Mouse (Mus musculus): ENCODE data around the gene Hist1h1t.

DNA sequence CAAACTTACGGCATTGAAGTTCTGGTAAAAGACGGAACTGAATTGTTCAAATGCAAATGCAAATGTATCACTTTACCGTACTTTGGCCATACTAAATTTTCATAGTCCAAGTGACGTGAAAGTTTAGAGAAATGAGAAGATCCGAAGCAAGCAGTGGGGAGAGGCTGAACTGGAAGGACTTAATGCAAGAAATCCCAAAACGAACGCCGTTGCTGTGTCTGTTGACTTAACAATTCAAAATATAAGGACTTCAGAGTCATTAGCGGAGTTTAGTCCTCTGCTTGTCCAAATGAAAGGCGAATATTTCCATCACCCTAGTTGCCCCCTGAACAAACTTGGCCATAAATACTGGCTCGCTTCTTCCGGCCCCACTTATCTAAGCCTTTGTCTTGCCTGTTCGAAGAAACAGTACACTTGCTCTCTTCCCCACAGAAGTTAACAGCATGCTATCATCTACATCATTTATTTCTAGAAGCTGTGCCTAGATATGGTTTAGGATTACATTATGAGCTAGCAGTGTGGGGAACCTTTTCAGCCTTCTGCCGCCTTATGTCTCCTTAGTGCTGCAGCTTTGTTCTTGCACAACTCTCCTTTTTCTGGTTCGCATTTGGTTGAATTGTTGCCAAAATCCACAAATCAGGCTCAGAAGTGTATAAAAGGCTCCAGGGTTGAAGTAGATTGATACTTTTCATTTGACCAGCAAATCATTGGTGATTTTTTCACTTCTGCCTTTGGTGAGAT is 10.3 kb upstream of the Hist1h1t start:
- TF ChIP-seq CTCF (IDR thresholded peaks at IDR 0.05; ENCODE audit: control insufficient read depth, insufficient read depth, low read length) = no peak
- TF ChIP-seq POLR2A (IDR thresholded peaks at IDR 0.05; ENCODE audit: borderline replicate concordance, control insufficient read depth, low read depth, low read length) = no peak; the same call in 1 of the 2 replicates
